Mouse (Mus musculus): Measurements from ENCODE around the gene Yjefn3. TPM values are rescaled to one million over a fixed set of nuclear protein-coding genes. Genes with fewer than 3 reads are reported as not detected.

Gene Yjefn3
- polyA plus RNA-seq, 1 experiment: not detected

- H3K4me1 ChIP-seq (ENCODE audit: control insufficient read depth, insufficient read depth, low read length): no peaks in the 10 kb centered on the region
- no peak overlapping the region for H3K4me3 ChIP-seq (replicated peaks; ENCODE audit: control insufficient read depth, low read depth, low read length)
- WGBS: 79% methylated on average over 6 of the region's 6 CpGs
- no peak overlapping the region for H3K27ac ChIP-seq (ENCODE audit: control insufficient read depth, insufficient read depth, low read depth, low read length, poor library complexity)
- TF ChIP-seq CTCF (IDR thresholded peaks at IDR 0.05; ENCODE audit: control insufficient read depth, insufficient read depth, low read length) (no peak), POLR2A (IDR thresholded peaks at IDR 0.05; ENCODE audit: borderline replicate concordance, control insufficient read depth, low read depth, low read length) (no peak)
Observed at GRCm38 (mm10) chr8:69870907-69871306, 31.6 kb downstream of the Yjefn3 start.

GRCm38 (mm10) chr8:69870003-69870765 is 32.3 kb downstream of the Yjefn3 start:
- 85% methylated on average over 11 of the region's 11 CpGs for WGBS
- no peak overlapping the region for H3K27ac ChIP-seq (ENCODE audit: control insufficient read depth, insufficient read depth, low read depth, low read length, poor library complexity)
- H3K4me3 ChIP-seq (replicated peaks; ENCODE audit: control insufficient read depth, low read depth, low read length): no peak overlapping the region
- TF ChIP-seq POLR2A (IDR thresholded peaks at IDR 0.05; ENCODE audit: borderline replicate concordance, control insufficient read depth, low read depth, low read length) (no peak), CTCF (IDR thresholded peaks at IDR 0.05; ENCODE audit: control insufficient read depth, insufficient read depth, low read length) (no peak)
- no peaks in the 10 kb centered on the region for H3K4me1 ChIP-seq (ENCODE audit: control insufficient read depth, insufficient read depth, low read length)

GRCm38 (mm10) chr8:69867696-69868326 is 34.7 kb downstream of the Yjefn3 start:
- Histone ChIP-seq H3K4me3 (replicated peaks; ENCODE audit: control insufficient read depth, low read depth, low read length) (no peak overlapping the region), H3K4me1 (ENCODE audit: control insufficient read depth, insufficient read depth, low read length) (no peaks in the 10 kb centered on the region; the same call in 1 of the 2 replicates), H3K27ac (ENCODE audit: control insufficient read depth, insufficient read depth, low read depth, low read length, poor library complexity) (no peak overlapping the region)
- WGBS: 89% methylated on average over 5 of the region's 5 CpGs
- TF ChIP-seq POLR2A (IDR thresholded peaks at IDR 0.05; ENCODE audit: borderline replicate concordance, control insufficient read depth, low read depth, low read length) (no peak), CTCF (IDR thresholded peaks at IDR 0.05; ENCODE audit: control insufficient read depth, insufficient read depth, low read length) (no peak)

GRCm38 (mm10) chr8:69864180-69864579 is 38.3 kb downstream of the Yjefn3 start:
- no peak overlapping the region for H3K4me3 ChIP-seq (replicated peaks; ENCODE audit: control insufficient read depth, low read depth, low read length)
- H3K4me1 ChIP-seq (ENCODE audit: control insufficient read depth, insufficient read depth, low read length): no peaks in the 10 kb centered on the region; the same call in 1 of the 2 replicates
- TF ChIP-seq POLR2A (IDR thresholded peaks at IDR 0.05; ENCODE audit: borderline replicate concordance, control insufficient read depth, low read depth, low read length): no peak
- TF ChIP-seq CTCF (IDR thresholded peaks at IDR 0.05; ENCODE audit: control insufficient read depth, insufficient read depth, low read length): no peak
- H3K27ac ChIP-seq (ENCODE audit: control insufficient read depth, insufficient read depth, low read depth, low read length, poor library complexity): no peak overlapping the region
- 74% methylated on average over 5 of the region's 5 CpGs for WGBS

- Histone ChIP-seq H3K27ac (ENCODE audit: control insufficient read depth, insufficient read depth, low read depth, low read length, poor library complexity) (no peak overlapping the region), H3K4me1 (ENCODE audit: control insufficient read depth, insufficient read depth, low read length) (no peaks in the 10 kb centered on the region; the same call in 1 of the 2 replicates), H3K4me3 (replicated peaks; ENCODE audit: control insufficient read depth, low read depth, low read length) (no peak overlapping the region)
- WGBS: 78% methylated on average over 5 of the region's 5 CpGs
- TF ChIP-seq POLR2A (IDR thresholded peaks at IDR 0.05; ENCODE audit: borderline replicate concordance, control insufficient read depth, low read depth, low read length) (no peak), CTCF (IDR thresholded peaks at IDR 0.05; ENCODE audit: control insufficient read depth, insufficient read depth, low read length) (no peak)
Observed at GRCm38 (mm10) chr8:69863387-69864020, 39.0 kb downstream of the Yjefn3 start.

GRCm38 (mm10) chr8:69861251-69861650 is 41.3 kb downstream of the Yjefn3 start:
- 34% methylated on average over 2 of the region's 2 CpGs for WGBS
- no peak for TF ChIP-seq CTCF (IDR thresholded peaks at IDR 0.05; ENCODE audit: control insufficient read depth, insufficient read depth, low read length)
- TF ChIP-seq POLR2A (IDR thresholded peaks at IDR 0.05; ENCODE audit: borderline replicate concordance, control insufficient read depth, low read depth, low read length): no peak

GRCm38 (mm10) chr8:69860807-69861206 is 41.7 kb downstream of the Yjefn3 start:
- 86% methylated on average over 4 of the region's 4 CpGs for WGBS
- TF ChIP-seq POLR2A (IDR thresholded peaks at IDR 0.05; ENCODE audit: borderline replicate concordance, control insufficient read depth, low read depth, low read length) (no peak), CTCF (IDR thresholded peaks at IDR 0.05; ENCODE audit: control insufficient read depth, insufficient read depth, low read length) (no peak)
- Histone ChIP-seq H3K27ac (ENCODE audit: control insufficient read depth, insufficient read depth, low read depth, low read length, poor library complexity) (no peak overlapping the region), H3K4me3 (replicated peaks; ENCODE audit: control insufficient read depth, low read depth, low read length) (no peak overlapping the region), H3K4me1 (ENCODE audit: control insufficient read depth, insufficient read depth, low read length) (no peaks in the 10 kb centered on the region; the same call in 1 of the 2 replicates)

More at GRCm38 (mm10) chr8:69861251-69861650, 41.3 kb downstream of the Yjefn3 start:
- no peak overlapping the region for H3K4me3 ChIP-seq (replicated peaks; ENCODE audit: control insufficient read depth, low read depth, low read length)
- no peak overlapping the region for H3K27ac ChIP-seq (ENCODE audit: control insufficient read depth, insufficient read depth, low read depth, low read length, poor library complexity)
- no peaks in the 10 kb centered on the region; the same call in 1 of the 2 replicates for H3K4me1 ChIP-seq (ENCODE audit: control insufficient read depth, insufficient read depth, low read length)

- no peak for TF ChIP-seq CTCF (IDR thresholded peaks at IDR 0.05; ENCODE audit: control insufficient read depth, insufficient read depth, low read length)
- TF ChIP-seq POLR2A (IDR thresholded peaks at IDR 0.05; ENCODE audit: borderline replicate concordance, control insufficient read depth, low read depth, low read length): no peak
- Histone ChIP-seq H3K4me3 (replicated peaks; ENCODE audit: control insufficient read depth, low read depth, low read length) (no peak overlapping the region), H3K27ac (ENCODE audit: control insufficient read depth, insufficient read depth, low read depth, low read length, poor library complexity) (no peak overlapping the region), H3K4me1 (ENCODE audit: control insufficient read depth, insufficient read depth, low read length) (no peaks in the 10 kb centered on the region)
- WGBS: 93% methylated on average over 10 of the region's 10 CpGs
Observed at GRCm38 (mm10) chr8:69853869-69854268, 48.6 kb downstream of the Yjefn3 start.
